Mouse (Mus musculus): ENCODE measurements around the gene Col8a1. TPM values are rescaled to one million over a fixed set of nuclear protein-coding genes. Genes with fewer than 3 reads are reported as not detected.

Gene Col8a1
- total RNA-seq (2021) = 1 to 10 TPM; 4.1 to 5.0 TPM
- long read RNA-seq, experiment 1, partial matches to known transcripts = 0 of 1 reads
- long read RNA-seq, experiment 1, other reads (novel, unspliced or antisense) = 1 of 1 reads
- long read RNA-seq, experiment 2, partial matches to known transcripts = 0 of 1 reads
- long read RNA-seq, experiment 2, other reads (novel, unspliced or antisense) = 1 of 1 reads

DNA sequence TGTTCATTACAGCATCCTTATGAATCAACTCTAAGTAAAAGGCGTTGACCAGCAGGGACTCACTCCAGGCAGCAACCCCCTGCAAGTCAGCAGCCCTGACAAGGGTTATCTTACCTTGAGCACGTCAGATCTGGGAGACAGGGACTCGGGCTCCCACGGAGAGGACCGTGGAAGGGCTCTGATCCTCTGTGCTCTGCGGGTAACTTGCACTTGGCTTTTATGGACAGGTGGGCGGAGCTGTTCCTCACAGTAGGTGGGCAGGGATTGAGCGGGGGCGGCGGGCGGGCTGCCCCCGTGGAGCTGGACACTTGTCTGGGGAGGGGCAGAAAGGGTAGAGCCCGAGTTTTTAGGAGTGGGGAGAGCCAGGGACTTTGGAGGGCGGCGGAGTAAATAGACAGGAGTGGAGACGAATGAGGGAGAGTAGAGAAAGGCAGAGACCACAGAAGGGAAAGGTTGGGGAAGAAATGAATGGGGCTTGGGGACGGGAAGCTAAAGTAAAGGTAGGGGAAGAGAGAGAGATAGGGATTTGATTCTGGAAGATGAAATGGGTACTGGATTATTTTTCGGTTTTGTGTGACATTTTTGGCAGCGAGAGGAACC lies at the start of gene Col8a1:
TSS of gene Col8a1 (minus strand) at position 212 of the 600 bp plus-strand sequence.
- DNase-seq = no peak
- intact Hi-C loops (cut with DNase I) = no loop called here

DNA sequence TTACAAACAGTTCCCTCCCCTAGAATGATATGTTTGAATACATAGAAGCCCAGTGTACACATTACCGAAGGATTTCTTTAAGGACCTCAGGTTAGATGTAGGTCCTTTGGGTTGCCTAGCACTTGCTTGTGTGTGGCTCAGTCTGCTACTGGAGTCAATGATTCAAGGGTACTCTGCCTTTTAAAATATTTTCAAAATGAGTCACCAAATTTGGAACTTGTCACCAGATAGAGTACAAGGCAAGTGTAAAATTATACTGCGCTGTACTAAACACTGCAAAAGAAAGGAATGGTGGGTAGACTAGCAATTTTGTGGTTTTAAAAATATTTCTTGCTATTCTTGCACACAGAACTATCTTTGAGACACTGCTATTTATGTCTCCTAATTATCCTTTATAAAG lies 47.3 kb upstream of the Col8a1 start:
- no peak for DNase-seq
- intact Hi-C loops (cut with DNase I) = no loop called here

DNA sequence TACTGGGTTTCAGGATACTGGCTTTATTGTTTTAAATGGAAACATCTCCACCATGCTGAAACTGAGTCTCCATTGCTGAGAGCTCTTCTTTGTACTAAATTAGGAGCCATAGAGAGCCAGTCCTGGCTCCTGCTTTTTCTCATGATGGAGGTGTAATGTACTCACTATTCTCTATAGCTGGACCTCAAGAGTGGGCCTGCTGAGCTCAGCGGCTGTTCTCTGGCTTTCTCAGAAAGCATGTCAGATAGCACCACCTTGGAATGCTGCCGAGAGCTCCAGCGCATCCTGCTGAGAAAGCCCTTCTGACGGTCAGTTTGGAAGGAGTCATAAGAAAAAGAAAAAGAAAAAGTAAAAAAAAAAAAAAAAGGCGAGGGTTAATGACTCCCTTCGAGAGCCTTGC lies 41.8 kb upstream of the Col8a1 start:
- no peak for DNase-seq
- intact Hi-C loops (cut with DNase I) = no loop called here

DNA sequence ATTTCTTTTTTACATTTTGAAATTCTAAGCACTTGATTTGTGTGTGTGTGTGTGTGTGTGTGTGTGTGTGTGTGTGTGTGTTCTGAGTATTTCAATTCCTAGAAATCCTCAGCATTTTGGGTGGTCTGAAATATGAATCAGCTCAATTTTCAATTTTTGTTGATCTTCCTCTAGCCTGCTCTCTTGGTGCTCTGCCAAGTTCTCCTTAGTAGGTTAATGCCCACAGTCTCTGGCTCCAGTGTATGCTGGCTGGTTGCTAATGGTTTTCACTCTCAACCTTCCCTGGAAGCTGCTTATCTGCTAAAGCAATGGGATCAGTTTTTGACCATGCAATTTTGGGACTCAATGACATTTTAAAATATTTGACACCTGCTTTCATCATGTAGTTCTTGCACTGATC lies 24.5 kb upstream of the Col8a1 start:
- intact Hi-C loops (cut with DNase I) = no loop called here
- DNase-seq = no peak

DNA sequence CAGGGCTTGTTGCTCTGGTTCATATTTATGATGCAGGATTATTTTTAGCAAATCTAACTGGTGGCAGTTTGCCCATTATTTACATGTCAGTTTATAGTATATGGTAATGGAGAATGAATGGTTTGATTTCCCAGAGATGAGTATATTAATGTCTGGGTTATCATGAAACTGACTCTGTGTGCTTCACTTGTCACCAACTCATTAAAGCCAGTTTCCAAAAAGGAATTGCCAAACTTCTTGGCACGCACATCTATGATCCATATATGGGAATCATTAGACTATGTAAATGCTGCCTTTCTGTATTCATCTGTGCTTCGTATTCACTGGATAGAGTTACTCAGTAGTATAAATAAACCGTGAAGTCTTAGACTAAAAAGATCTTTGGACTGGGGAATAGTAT lies 11.1 kb upstream of the Col8a1 start:
- DNase-seq = no peak
- intact Hi-C loops (cut with DNase I) = no loop called here

DNA sequence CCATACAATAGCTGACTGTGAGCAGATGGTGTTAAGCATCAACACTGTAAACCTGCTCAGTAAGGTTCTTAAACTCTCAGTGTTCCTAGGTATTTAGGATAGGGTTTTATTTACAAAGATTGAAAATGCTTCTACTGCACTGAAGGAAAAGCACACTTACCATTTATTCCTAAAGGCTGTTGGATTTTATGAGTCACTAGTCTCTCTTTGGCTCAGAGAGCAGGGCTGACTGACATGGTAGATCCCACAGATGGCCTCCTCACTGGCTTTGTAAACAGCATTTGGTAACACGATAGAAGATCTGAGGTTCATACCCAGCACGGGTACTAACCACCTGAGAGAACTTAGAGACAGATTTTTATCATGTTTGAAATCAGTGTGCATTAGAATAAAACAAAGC lies 5.3 kb upstream of the Col8a1 start:
- DNase-seq = no peak
- intact Hi-C loops (cut with DNase I) = no loop called here

DNA sequence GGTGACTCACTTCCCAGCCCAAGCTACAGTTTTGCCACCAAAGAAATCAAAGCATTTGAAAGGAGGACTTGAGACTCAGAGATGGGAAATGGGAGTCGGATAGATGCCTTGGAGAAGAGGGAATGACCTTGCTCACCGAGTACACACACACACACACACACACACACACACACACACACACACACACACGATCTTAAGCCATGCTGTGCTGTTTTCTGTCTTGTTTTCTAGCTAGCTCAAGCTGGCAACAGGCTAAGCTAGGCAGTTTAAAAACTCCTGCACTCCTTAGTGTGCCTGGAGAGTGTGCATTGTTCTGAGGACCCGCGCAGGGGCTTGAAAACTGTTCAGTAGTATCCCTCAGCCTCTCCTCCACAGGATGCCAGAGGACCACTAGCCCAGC lies 1.2 kb upstream of the Col8a1 start:
- intact Hi-C loops (cut with DNase I) = no loop called here
- DNase-seq = no peak

DNA sequence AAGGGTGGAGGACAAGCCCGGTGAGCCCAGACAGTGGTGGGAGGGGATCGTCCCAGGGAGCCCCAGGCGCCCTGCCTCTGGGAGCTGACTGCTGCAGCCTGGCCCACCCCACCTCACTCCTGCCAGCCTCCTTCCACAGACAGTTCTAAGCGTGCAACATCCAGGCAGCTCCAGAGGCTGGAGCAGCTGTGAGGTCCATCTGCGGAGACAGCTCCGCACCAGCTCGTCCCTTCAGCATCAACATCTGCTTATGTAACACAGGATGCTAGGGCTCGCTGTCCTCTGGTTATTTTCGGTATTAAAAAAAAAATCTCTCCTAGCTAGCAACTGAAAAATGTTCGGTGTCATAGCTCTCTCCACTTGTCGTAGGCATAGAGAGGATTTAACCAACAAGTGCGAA lies 704 bp upstream of the Col8a1 start:
- intact Hi-C loops (cut with DNase I) = no loop called here
- DNase-seq = peak; percentile 25 to 32

DNA sequence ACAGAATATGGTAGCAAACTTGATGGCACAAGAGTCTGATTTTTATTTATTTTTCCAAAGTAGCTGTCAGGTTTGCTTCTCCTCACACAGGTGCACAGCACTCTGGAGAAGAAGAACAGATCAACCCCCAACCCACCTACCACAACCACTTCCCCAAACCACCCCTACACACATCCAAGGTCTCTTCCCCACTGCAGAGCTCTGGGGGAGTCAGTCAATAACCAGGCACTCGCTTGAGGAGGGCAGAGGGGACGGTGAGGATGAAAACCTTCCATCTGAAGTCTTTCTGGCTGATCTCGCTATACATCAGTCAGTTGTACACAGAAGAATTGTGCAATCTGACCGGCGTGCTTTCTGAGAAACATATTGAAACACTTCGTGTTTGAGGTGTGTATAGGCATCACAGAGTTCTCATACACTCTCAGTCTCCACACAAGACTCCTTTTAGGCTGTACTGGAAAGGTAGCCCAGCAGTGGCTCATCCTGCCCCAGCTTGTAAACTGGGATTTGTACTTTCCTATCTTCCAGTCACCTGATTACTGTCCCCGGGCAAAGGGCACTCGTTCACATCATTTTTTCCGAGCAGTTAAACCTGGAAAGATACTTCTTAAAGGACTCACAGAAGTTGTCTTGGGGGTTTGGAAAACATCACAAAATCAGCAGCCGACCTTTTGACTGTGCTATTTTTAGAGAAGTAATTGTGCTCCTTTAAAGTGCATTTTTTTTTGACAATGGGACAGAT lies 827 bp downstream of the Col8a1 start:
- intact Hi-C loops (cut with DNase I) = no loop called here
- no peak for DNase-seq

DNA sequence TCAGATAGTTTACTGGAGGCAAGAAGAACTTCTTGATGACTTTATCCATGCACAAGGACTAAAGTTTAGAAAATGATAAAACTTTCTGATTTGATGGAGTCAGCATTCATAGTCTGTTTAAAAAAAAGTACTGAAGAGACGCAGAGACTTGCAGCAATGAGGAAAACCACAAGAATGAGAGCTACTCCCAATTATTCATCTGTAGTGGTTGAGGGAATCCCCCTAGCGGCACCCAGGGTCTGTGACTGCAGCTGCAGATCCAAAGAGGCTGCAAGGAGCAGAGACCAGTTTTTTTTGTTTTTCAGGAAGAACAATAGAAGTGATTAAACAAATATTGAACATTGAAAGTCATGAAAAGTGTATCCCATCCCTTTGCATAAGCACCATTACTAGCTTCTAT lies 4.0 kb downstream of the Col8a1 start:
- DNase-seq = no peak
- intact Hi-C loops (cut with DNase I) = no loop called here

DNA sequence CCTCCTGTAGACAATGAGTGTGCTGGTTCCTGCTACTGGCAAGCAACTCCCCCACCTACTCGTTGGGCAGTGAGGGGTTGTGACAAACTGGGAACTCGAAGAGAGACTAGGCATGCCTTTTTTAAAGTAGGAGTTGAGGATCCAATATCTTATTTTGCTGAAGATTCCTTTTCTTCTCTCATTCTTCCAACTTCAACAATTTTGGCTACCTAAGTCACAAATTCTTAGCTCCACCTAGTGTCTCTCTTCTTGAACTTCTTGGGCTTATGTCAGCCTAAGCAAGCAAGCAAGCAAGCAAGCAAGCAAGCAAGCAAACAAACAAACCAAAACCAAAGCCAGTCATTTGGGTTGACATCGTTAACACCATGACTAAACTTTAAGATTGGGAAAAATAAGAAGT lies 6.4 kb downstream of the Col8a1 start:
- intact Hi-C loops (cut with DNase I) = no loop called here
- no peak for DNase-seq

DNA sequence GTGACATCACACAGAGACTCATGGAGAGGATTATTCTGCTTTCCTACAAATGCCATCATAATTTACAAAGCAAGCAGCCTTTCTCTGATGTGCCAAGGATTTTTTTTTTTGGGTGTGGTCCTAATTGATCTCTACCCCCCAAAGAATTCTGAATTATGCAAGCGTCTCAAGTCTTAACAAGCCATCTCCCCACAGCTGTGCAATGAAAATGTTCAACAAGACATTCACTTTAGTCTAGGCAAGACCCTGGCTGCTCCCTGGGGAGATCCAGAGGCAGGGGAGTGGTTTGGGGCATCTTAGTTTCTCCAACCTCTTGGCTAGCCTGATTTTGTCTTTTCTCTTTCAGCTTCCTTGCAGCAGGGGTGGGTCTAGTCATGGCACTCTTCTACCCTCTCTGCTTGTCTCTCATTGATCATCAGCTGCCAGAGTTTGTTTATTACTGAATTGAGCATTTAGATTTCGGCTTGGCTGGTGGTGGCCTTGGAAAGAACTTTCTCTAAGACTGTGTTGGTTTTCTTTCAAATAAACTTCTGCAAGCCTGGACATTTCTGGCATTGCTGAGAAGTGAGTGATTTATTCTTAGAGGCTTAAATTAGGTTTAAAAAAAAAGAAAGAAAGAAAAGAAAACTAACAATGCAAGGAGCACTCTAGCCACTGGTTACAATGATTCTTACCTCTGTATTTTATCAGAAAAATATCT lies 7.0 kb downstream of the Col8a1 start:
- DNase-seq = no peak

DNA sequence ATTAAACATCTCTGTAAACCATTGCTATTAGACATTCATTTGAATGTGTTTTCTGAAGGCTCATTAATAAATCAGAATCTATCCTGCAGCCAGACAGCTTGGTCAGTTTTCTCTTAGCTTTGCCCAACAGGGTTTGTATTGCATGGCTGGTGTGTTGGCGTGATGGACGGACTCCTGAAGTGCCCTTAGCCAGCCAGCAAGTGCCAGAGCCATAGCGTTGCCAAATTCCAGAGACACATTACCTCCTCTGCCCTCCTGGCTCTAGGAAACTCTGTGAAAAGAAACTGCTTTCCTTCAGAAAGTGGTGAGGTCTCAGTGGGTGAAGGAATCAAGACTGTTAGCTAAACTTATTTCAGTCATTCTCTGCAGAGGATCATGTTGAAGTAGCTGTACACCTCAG lies 14.4 kb downstream of the Col8a1 start:
- DNase-seq = no peak
- intact Hi-C loops (cut with DNase I) = no loop called here

More for the DNA sequence above, 7.0 kb downstream of the Col8a1 start:
- intact Hi-C loops (cut with DNase I) = no loop called here

DNA sequence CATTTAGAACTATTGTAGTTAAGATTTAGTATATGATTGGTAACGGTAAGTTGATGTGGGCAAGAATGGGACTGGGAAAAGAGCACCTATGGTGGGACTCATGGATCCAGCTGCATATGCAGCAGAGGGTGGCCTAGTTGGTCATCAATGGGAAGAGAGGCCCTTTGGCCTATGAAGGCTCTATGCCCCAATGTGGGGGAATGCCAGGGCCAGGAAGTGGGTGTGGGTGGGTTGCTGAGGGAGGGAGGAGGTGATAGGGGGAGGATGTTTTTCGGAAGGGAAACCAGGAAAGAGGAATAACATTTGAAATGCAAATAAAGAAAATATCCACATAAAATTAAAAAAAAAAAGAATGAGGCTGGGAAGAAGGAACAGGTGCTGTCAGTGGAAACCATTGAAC lies 19.6 kb downstream of the Col8a1 start:
- intact Hi-C loops (cut with DNase I) = no loop called here
- DNase-seq = no peak

DNA sequence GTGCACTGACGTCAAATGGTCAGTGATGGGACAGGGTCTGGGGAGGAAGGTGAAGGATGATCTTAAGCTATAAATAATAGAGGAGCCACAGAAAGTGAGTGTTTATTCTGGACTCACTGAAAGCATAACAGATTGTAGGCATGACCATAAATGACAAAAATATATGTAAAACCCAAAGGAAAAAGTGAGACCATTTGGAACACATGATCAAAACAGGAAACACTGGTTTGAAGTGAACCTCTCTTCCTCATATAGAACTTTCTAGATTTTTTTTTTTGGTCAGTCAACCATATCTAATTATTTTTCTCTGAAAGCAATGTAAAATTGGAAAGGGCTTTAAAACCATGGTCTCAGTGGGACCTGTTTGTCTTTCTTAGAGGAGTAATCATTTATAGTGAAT lies 21.0 kb downstream of the Col8a1 start:
- no peak for DNase-seq
- intact Hi-C loops (cut with DNase I) = no loop called here

DNA sequence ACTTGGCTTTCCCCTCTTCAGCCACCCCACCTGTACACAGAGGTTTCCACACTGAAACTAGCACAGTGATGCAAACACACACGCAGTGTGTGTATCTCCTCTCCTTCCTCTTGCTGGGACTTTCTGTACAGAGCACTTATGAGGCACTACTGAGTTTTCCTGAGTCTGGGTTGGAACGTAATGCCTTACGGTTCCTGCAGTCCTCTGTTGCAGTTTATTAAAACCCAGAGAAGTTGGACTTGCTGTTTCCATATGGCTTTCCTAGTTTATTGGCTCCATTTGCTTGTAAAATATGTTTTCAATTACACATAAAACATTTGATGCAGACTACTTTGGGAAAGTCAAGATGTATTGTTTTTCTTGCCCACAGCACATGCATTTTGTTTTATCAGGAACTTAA lies 21.4 kb downstream of the Col8a1 start:
- DNase-seq = no peak
- intact Hi-C loops (cut with DNase I) = no loop called here

DNA sequence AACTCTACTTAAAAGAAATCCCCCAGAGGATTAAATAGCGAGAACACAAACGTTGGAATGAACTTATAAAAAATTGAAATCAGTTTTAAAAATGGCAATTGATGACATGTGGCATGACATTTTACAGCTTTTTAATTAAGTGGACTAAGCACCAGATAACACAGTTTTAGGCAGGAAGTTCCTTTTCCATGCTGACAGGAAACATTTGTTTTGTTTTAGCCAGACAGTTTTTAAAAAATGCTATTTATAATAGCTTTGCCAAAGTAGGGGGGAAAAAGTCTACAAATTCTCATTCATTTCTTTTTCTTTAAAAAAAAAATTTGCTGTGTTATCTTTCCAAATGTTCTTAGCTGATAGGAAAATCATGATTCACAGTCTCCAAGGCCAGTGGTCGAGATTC lies 29.6 kb downstream of the Col8a1 start:
- intact Hi-C loops (cut with DNase I) = no loop called here
- DNase-seq = no peak

DNA sequence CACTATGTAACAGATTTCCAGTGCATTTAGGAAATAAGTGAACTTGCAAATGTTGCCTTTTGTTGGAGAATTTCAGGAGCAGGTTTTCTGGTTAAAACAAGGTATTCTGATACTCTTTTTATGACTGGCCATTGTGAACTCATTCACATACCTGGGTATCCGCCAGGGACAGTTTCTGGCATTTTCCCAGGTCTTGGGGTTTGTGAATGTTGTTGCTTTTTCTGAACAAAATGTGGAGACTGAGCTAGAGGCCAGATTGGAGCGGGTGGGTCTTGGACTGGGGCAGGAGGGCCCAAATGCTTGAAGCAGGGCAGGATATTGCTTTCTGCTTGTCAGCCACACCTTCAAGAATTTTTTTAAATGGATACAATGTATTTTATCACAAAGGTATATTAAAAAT lies 35.6 kb downstream of the Col8a1 start:
- peak in 1 of 2 experiments; percentile 40 for DNase-seq
- intact Hi-C loops (cut with DNase I) = no loop called here

DNA sequence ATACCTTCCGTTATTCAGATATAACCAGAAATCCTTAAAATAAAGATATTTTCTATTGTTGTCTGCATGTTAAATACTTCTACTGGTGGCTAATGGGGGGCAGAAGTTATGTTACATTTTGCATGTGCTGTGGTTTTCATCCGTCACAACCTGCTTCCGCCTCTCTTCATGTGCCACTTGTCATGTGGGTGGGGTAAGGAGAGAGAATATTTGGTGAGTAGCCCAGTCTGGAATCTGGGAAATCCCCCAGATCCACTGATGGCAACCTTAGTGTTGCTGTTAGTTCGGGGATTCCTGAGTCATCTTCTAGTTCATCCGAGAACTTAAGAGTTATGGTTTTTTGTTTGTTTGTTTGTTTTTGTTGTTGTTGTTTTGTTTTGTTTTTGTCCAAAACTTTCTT lies 55.8 kb downstream of the Col8a1 start:
- intact Hi-C loops (cut with DNase I) = no loop called here
- DNase-seq = no peak

DNA sequence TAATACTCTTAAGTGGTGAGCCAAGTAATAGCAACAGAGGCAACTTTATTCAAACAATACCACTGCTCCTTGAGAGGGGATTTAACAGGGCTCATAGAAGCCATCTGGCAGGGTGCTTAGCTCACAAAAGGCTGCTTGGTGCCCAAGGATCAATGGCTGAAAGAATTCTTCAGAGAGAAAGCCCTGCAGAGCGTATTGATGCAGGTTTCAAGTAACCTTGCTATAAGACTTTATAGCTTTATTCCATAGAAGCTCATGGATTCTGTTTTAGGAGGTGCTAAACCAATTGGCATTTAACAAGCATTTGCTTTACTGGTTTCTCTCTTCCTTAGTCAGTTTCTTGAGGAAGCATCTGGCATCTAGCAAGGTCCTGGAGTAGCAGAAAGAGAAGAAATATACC lies 59.8 kb downstream of the Col8a1 start:
- no peak for DNase-seq
- intact Hi-C loops (cut with DNase I) = no loop called here

DNA sequence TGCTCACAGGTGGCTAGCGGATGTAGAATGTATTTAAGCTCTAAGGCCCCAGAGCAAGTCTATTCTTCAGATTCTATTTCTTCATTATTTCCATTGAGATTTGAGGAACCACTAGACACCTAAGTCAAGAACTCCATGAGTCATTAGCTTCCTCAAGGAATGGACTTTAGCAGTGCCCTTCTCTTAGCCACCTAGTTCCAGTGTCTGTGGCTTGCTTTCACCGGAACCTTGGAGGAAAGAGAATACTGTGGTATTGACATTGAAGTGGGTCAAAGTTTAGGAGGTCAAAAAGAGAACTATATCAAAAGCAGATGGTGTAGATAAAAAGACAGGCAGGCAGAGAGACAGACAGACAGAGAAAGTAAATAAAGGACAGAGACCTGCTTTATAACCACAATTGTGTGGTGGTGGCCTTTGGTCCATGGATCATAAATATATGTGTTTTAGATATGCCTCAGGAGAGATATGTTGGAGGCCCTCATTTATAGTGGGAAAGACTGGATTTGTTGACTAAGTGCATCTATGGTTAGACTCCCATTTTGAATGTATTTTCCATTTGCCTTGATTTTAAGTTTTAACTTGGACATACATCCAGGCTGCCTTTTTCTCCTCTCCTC lies 60.5 kb downstream of the Col8a1 start:
- intact Hi-C loops (cut with DNase I) = no loop called here
- DNase-seq = no peak

Measured in gastrocnemius, postnatal 36 days (tissue).